Mouse (Mus musculus) ES-Bruce4 (cell line): ENCODE results near the gene Cradd. TPM values are rescaled to one million over a fixed set of nuclear protein-coding genes. Genes with fewer than 3 reads are reported as not detected.
A peak's percentile ranks its signal among the peaks of the same experiment; 100 is the strongest.

Experiments used
- H3K27ac ChIP-seq: 2 replicates; pipeline ENCODE4 v1.5.1; 2012; ENCODE audit warnings: low read length, inconsistent platforms; ENCODE audit not compliant: insufficient read depth
- H3K27me3 ChIP-seq: 2 replicates; pipeline ENCODE4 v1.6.1; 2012; ENCODE audit warnings: mild to moderate bottlenecking, low read length, inconsistent platforms; ENCODE audit not compliant: control insufficient read depth, poor library complexity, insufficient read depth, severe bottlenecking
- H3K36me3 ChIP-seq: 2 replicates; pipeline ENCODE4 v1.6.1; 2012; ENCODE audit warnings: inconsistent platforms, mild to moderate bottlenecking, low read length, moderate library complexity; ENCODE audit not compliant: control insufficient read depth, poor library complexity, insufficient read depth, severe bottlenecking
- H3K4me1 ChIP-seq: one replicate; pipeline ENCODE4 v1.8.1; 2011; ENCODE audit warnings: low read length; ENCODE audit not compliant: control insufficient read depth, insufficient read depth
- H3K4me3 ChIP-seq: 2 replicates; pipeline ENCODE4 v1.5.1; 2011; ENCODE audit warnings: low read depth, mild to moderate bottlenecking, low read length
- H3K9ac ChIP-seq: 2 replicates; pipeline ENCODE4 v1.6.1; 2012; ENCODE audit warnings: low read depth, mild to moderate bottlenecking, inconsistent platforms; ENCODE audit not compliant: poor library complexity, severe bottlenecking
- H3K9me3 ChIP-seq: replicated peaks from 2 replicates; pipeline ENCODE4 v1.6.1; 2012; ENCODE audit warnings: mild to moderate bottlenecking, low read length, inconsistent platforms; ENCODE audit not compliant: control insufficient read depth, poor library complexity, insufficient read depth, severe bottlenecking
- CTCF ChIP-seq: IDR thresholded peaks from one replicate; pipeline ENCODE4 v1.8.1; 2011; ENCODE audit warnings: low read depth, low read length
- EP300 ChIP-seq: IDR thresholded peaks from 2 replicates; pipeline ENCODE4 v1.6.1; 2011; ENCODE audit warnings: low read depth, low read length; ENCODE audit not compliant: insufficient read depth
- POLR2A ChIP-seq: IDR thresholded peaks from one replicate; pipeline ENCODE4 v1.8.1; 2011; ENCODE audit warnings: low read length; ENCODE audit not compliant: insufficient read depth
- polyA plus RNA-seq: library from polyadenylated mRNA; stranded (reverse); fragments of >200 nt; gene quantifications from 2 replicates; pipeline ENCODE4 v1.2.4, GENCODE M21; 2011; ENCODE audit warnings: low read depth; ENCODE audit not compliant: missing spikeins, insufficient read depth, insufficient read length

Gene Cradd
- polyA plus RNA-seq, 1 experiment = 18.4 TPM

GRCm38 (mm10) chr10:95291133-95291876, 32.6 kb downstream of the Cradd start:
- H3K27ac ChIP-seq = no peak overlapping the region

GRCm38 (mm10) chr10:95289819-95290218, 34.1 kb downstream of the Cradd start:
- TF ChIP-seq CTCF (no peak), POLR2A (no peak), EP300 (no peak)
- H3K36me3 ChIP-seq = no peaks in the 10 kb centered on the region
- no peak overlapping the region for H3K4me3 ChIP-seq
- no peaks in the 10 kb centered on the region for H3K4me1 ChIP-seq
- H3K9me3 ChIP-seq = no peaks in the 10 kb centered on the region
- H3K27ac ChIP-seq = no peak overlapping the region
- H3K27me3 ChIP-seq = no peaks in the 10 kb centered on the region
- no peak overlapping the region for H3K9ac ChIP-seq

More at GRCm38 (mm10) chr10:95291133-95291876, 32.6 kb downstream of the Cradd start:
- H3K9me3 ChIP-seq = no peaks in the 10 kb centered on the region
- H3K4me1 ChIP-seq = no peaks in the 10 kb centered on the region
- H3K4me3 ChIP-seq = no peak overlapping the region
- no peaks in the 10 kb centered on the region for H3K36me3 ChIP-seq
- no peaks in the 10 kb centered on the region for H3K27me3 ChIP-seq
- TF ChIP-seq EP300 (no peak), POLR2A (no peak)
- no peak overlapping the region for H3K9ac ChIP-seq

- H3K9me3 ChIP-seq = no peaks in the 10 kb centered on the region
- no peaks in the 10 kb centered on the region for H3K36me3 ChIP-seq
- no peaks in the 10 kb centered on the region for H3K4me1 ChIP-seq
- TF ChIP-seq EP300 = no peak
- no peak for TF ChIP-seq POLR2A
- TF ChIP-seq CTCF = no peak
- H3K27me3 ChIP-seq = no peaks in the 10 kb centered on the region
- no peak overlapping the region for H3K9ac ChIP-seq
- no peak overlapping the region for H3K27ac ChIP-seq
- H3K4me3 ChIP-seq = no peak overlapping the region
Measured at GRCm38 (mm10) chr10:95288206-95288605, 35.7 kb downstream of the Cradd start.

- peak overlapping the region; percentile 25; the same call in 1 of the 2 replicates for H3K4me3 ChIP-seq
- H3K27ac ChIP-seq = no peak overlapping the region
- H3K9me3 ChIP-seq = no peaks in the 10 kb centered on the region
- H3K4me1 ChIP-seq = no peaks in the 10 kb centered on the region
- H3K9ac ChIP-seq = no peak overlapping the region
- no peaks in the 10 kb centered on the region for H3K27me3 ChIP-seq
- TF ChIP-seq CTCF (peak; percentile 50), POLR2A (no peak)
- H3K36me3 ChIP-seq = no peaks in the 10 kb centered on the region
Measured at GRCm38 (mm10) chr10:95287351-95287750, 36.6 kb downstream of the Cradd start.

GRCm38 (mm10) chr10:95283434-95283833, 40.5 kb downstream of the Cradd start:
- Histone ChIP-seq H3K4me1 (no peaks in the 10 kb centered on the region), H3K36me3 (no peaks in the 10 kb centered on the region), H3K27ac (no peak overlapping the region), H3K27me3 (no peaks in the 10 kb centered on the region), H3K9ac (no peak overlapping the region), H3K9me3 (no peaks in the 10 kb centered on the region), H3K4me3 (no peak overlapping the region)
- TF ChIP-seq EP300 (no peak), CTCF (no peak), POLR2A (no peak)

- no peak overlapping the region for H3K27ac ChIP-seq
- H3K9me3 ChIP-seq = no peaks in the 10 kb centered on the region
Measured at GRCm38 (mm10) chr10:95281996-95282395, 41.9 kb downstream of the Cradd start.

More at GRCm38 (mm10) chr10:95281996-95282395, 41.9 kb downstream of the Cradd start:
- Histone ChIP-seq H3K9ac (no peak overlapping the region), H3K36me3 (no peaks in the 10 kb centered on the region), H3K4me3 (no peak overlapping the region), H3K27me3 (no peaks in the 10 kb centered on the region), H3K4me1 (no peaks in the 10 kb centered on the region)
- no peak for TF ChIP-seq EP300
